Mouse (Mus musculus): ENCODE results near the gene Tmem158. TPM values are rescaled to one million over a fixed set of nuclear protein-coding genes. Genes with fewer than 3 reads are reported as not detected.

Gene Tmem158
- 9.3 and 83.4 TPM in 2 replicates for polyA plus RNA-seq (2021; fragmentation: Nextera tagmentation)
- long read RNA-seq, experiment 1, transcript Tmem158-201 (1 exons, 1,712 nt): major isoform, 88 of 88 reads
- long read RNA-seq, experiment 1, partial matches to known transcripts: 0 of 88 reads
- long read RNA-seq, experiment 1, other reads (novel, unspliced or antisense): 0 of 88 reads
- long read RNA-seq, experiment 2, transcript Tmem158-201 (1 exons, 1,712 nt): major isoform, 13 of 13 reads
- long read RNA-seq, experiment 2, partial matches to known transcripts: 0 of 13 reads
- long read RNA-seq, experiment 2, other reads (novel, unspliced or antisense): 0 of 13 reads

DNA sequence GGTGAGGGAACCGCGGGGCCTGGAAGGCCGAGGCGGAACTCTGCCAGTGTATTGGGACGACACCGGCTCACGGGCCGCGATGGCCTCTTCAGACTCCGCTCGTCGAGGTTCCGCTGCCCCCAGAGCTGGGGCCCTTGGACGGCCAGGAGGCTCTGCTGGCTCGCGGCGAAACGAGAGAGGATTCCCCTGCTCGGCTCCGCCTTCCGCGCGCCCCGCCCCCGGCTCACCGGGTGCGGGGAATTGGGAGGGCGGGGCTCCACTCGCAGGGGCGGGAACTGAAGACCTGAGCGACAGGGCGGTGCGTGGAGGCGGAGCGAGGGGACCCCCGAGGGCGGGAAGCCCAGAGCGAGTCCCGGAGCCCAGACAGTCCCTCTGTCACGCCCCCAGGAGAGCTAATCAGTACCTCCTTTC is at the start of gene Tmem158:
Tmem158 (minus strand) TSS at position 154 of the 411 bp plus-strand sequence.

DNA sequence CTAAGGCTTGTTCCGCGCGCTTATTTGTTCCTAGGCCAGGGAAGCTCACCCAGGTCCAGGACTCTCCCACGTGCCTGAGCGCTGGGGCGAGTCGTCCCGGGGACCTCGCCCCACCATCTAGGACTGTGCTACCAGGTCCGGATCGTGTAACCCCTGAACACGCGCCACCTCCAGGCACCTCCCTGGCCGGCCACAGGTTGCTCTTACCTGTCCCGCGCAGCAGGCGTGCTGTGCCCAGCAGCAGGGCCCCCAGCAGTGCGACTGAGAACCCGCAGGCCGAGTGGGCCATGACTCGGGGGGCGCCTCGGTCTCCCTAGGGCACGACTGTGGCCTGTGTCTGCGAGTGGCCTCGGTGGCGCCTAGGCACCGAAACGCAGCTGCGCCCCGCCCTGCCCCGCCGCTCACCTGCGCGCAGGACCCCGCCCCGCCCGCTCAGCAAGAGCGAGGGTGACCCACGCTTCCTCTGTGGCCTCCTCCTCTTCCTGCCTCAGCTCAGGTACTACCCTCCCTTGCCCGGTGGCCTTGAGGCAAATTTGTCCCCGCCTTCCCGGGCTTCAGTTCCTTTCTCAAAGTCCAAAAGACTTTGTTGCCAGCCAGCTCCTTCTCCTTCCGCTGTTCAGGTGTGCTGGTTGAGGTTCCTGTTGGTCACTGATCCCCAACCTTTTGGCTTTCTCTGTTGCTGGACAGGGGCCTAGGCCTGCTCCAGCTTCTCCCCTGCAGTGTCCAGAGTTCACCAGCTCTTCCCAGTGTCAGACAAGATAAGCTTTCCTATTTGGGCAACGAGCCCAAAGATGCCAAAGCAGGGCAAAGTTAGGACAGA is 44.7 kb downstream of the Tmem158 start, which contains the start of gene Cdcp1:
Cdcp1 (minus strand) TSS at position 418 of the 820 bp plus-strand sequence.

Other genes starting within 250 kb of the Tmem158 start
- gene Tmem42, start 239.4 kb downstream of the Tmem158 start, polyA plus RNA-seq (2021; fragmentation: Nextera tagmentation): 50.7 and 58.4 TPM in 2 replicates
- 0.31 and 0.38 TPM in 2 replicates for gene Tgm4, start 226.0 kb downstream of the Tmem158 start, polyA plus RNA-seq (2021; fragmentation: Nextera tagmentation)
- 58.2 and 64.3 TPM in 2 replicates for gene Zdhhc3, start 147.6 kb downstream of the Tmem158 start, polyA plus RNA-seq (2021; fragmentation: Nextera tagmentation)
- gene Exosc7, start 147.5 kb downstream of the Tmem158 start, polyA plus RNA-seq (2021; fragmentation: Nextera tagmentation): 58.6 and 82.2 TPM in 2 replicates
- 0.41 TPM in 1 of 2 replicates, not detected in the other for gene Clec3b, start 109.8 kb downstream of the Tmem158 start, polyA plus RNA-seq (2021; fragmentation: Nextera tagmentation)
- gene Cdcp1, start 44.7 kb downstream of the Tmem158 start, polyA plus RNA-seq (2021; fragmentation: Nextera tagmentation): 0.09 and 0.18 TPM in 2 replicates
- gene Lars2, start 106.2 kb upstream of the Tmem158 start, polyA plus RNA-seq (2021; fragmentation: Nextera tagmentation): 124 and 357 TPM in 2 replicates
- 4.0 and 4.1 TPM in 2 replicates for gene Limd1, start 217.9 kb upstream of the Tmem158 start, polyA plus RNA-seq (2021; fragmentation: Nextera tagmentation)

All from left cerebral cortex, adult 6 months (tissue).